Mouse (Mus musculus) spleen, adult 2 months (tissue): Measurements from ENCODE around the gene Adra1d.

ENCODE experiments used
- CTCF ChIP-seq: fragments of 200-500 bp; IDR thresholded peaks from 2 replicates; pipeline ENCODE4 v1.5.1; 2011; ENCODE audit warnings: mild to moderate bottlenecking, inconsistent platforms; ENCODE audit not compliant: insufficient read depth, insufficient read length, insufficient replicate concordance; ENCODE audit errors: extremely low read depth
- POLR2A ChIP-seq: fragments of 200-500 bp; IDR thresholded peaks from 2 replicates; pipeline ENCODE4 v1.6.1; 2011; ENCODE audit warnings: low read depth, low read length, inconsistent platforms

DNA sequence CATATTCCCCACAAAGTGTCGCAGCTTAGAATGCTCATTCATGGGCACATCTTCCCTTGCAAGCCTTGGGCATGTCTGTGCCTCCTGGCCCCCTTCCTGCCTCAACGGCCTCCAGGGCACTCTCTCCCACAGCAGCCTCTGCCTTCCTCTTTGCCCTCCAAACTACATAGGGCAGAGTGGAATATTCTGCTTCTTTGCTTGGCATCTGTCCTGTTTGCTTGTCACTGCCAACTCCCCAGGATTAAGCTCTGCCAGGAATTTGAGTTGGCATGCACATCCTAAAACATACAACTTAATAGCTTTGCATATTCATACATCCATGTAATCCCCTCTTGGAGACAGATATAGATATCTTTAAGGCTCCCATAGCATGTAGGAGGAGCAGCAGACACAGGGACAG is 4.2 kb downstream of the Adra1d start:
- TF ChIP-seq CTCF, result no peak
- no peak for TF ChIP-seq POLR2A
